Mouse (Mus musculus): ENCODE results near the gene Olfml2a. TPM values are rescaled to one million over a fixed set of nuclear protein-coding genes. Genes with fewer than 3 reads are reported as not detected.

The Olfml2a gene
- total RNA-seq, 2 experiments from 2014 or later, result 2.0 to 2.1 TPM

DNA sequence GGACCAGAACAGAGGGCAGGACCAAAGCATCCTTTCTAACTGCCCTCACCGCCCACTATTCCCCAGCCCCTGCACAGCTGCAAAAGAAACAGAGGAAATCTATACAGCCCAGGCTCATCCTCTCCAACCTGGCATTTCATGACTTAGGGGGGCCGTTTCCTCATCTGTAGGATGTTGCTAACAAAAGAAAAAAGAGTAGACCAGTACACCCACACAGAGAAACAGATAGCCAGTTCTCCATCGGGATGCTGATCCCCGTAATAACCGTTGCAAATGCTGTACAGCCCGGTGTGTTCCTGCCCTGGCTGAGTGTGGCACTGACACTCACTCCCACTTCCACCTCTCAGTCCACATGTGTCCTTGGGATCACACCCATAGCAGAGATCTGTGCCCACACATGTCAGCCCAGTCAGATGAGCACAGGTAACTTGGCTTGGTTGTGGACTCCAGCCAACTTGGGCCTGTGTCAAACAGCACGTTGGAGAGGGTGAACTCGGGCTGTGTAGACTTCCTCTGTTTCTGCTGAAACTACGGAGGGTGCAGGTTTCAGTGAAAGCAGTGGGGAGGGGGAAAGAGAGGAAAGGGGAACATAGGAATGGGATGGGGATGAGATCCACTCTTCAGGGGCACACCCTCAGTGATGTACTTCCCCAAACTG is 5.1 kb downstream of the Olfml2a start:
- DNase-seq (ENCODE audit: low spot score in 2 of 2), result no peak
- intact Hi-C loops (cut with DNase I), result no loop called here

DNA sequence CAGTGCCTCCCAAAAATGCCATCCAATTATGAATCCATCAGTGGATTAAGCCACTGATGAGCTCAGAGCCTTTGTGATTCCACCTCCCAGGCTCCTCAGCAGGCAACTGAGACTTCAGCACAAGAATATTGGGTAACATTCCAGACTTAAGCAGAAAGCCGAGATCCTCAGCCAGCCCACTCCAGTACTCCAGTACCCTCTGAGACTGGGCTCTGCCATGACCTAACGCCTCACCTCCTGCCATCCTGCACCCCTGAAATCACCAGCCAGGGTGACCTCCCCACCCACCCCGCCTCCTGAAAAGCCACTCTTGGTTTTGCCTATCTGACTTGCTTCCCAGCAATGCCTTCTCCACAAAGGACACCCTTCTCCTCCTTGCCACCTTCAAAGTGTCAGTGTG is 5.6 kb downstream of the Olfml2a start:
- no peak for DNase-seq (ENCODE audit: low spot score in 2 of 2)
- intact Hi-C loops (cut with DNase I), result no loop called here

DNA sequence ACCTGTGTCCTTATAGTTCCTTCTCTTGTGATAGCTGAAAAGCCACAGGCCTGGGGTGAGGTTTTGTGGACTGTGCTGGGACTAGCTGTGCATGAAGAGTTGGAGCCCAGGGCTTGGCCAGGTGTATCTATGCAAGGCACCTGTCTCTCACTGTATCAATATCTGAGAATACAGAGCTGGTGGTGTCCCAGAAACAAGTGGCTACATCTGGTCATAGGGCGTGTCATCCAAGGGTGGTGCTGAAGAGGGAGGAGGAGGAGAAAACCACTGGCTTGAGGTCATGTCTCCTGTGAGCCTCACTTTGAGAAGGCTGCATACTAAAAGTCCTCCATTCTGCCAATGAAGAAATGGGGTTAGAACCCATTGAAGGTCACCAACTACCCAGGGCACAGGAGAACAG is 6.2 kb downstream of the Olfml2a start:
- no peak for DNase-seq (ENCODE audit: low spot score in 2 of 2)
- intact Hi-C loops (cut with DNase I), result no loop called here

DNA sequence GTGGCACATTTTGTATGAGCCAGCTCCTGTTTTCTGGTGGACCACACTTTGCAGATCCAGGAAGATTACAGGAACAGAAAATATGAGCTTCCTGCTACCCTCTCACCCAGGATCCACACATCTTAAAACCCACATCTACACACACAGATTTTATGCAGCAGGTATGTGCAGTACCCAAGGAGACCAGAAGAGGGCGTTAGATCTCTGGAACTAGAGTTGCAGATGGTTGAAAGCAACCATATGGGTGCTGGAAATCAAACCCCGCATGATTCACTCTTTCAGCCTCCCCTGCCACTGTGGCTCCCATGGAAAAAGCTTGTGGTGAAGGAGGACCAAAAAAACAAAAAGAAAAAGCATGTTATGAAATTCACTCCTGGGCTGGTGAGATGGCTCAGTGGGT is 7.3 kb downstream of the Olfml2a start:
- no peak for DNase-seq (ENCODE audit: low spot score in 2 of 2)

DNA sequence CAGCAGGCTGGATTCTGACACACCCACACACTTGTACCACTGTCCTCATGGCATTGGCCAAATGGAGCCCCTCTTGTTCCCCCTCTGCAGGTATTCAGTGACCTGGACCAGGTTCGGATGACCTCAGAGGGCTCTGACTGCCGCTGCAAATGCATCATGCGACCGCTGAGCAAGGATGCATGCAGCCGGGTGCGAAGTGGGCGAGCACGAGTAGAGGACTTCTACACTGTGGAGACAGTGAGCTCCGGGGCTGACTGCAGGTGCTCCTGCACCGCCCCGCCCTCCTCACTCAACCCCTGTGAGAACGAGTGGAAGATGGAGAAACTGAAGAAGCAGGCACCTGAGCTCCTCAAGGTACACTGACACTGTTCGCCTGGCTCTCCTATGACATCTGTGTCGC is 9.6 kb downstream of the Olfml2a start:
- intact Hi-C loops (cut with DNase I), result no loop called here
- no peak for DNase-seq (ENCODE audit: low spot score in 2 of 2)

More for the DNA sequence above, 7.3 kb downstream of the Olfml2a start:
- intact Hi-C loops (cut with DNase I), result no loop called here

DNA sequence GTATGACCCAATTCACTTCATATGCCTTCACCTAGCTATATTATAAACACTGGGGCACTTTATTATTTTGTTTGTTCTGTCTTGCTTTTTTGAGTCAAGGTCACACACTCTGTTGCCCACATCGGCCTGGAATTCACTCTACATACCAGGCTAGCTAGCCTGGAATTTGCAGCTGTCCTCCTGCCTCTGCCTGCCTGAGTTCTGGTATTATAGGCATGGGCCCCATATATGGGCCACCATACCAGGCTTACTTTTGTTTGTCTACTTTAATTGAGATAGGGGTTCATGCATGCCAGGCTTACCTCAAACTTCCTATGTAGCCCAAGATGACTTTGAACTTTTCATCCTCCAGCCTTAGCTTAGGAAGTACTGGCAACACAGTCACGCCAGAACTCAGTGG is 10.1 kb downstream of the Olfml2a start:
- no peak for DNase-seq (ENCODE audit: low spot score in 2 of 2)
- intact Hi-C loops (cut with DNase I), result no loop called here

DNA sequence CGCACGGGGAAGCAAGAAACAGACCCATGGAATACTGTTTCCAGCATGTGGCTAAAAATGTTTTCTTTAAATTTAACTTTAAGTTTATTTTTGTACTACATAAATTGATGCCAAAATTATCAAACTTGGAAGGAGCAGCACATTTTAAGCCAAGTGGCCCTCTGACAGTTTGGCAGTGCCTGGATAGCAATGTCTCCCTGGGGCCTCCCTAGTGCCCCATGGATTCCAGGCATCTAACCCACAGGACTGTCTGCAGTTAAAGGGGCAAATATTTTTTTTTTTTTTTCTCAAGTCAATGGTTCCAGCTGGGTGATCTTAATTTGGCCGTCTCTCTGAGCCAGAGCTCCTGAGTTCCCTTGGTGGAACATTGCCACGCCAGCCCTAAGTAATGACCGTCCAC is 11.4 kb downstream of the Olfml2a start:
- no peak for DNase-seq (ENCODE audit: low spot score in 2 of 2)
- intact Hi-C loops (cut with DNase I), result no loop called here

DNA sequence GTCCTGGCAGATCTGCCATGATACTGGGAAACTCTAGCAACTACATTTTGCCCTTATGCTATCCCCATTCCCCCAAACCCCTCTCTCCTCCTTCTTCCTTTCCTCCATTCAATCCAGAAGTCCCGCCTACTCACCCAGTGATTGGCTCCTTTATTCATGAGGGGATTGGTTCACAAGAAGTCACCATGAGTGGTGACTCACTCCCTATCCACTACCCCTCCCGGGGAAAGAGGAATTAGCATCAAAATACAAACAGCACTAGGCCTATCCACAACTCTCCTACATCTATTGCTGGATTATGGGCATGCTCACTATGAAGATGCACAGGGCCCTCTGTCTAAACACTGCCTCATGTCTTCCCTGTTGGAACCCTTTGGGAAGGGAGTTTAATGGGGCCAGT is 12.2 kb downstream of the Olfml2a start:
- intact Hi-C loops (cut with DNase I), result no loop called here
- no peak for DNase-seq (ENCODE audit: low spot score in 2 of 2)

DNA sequence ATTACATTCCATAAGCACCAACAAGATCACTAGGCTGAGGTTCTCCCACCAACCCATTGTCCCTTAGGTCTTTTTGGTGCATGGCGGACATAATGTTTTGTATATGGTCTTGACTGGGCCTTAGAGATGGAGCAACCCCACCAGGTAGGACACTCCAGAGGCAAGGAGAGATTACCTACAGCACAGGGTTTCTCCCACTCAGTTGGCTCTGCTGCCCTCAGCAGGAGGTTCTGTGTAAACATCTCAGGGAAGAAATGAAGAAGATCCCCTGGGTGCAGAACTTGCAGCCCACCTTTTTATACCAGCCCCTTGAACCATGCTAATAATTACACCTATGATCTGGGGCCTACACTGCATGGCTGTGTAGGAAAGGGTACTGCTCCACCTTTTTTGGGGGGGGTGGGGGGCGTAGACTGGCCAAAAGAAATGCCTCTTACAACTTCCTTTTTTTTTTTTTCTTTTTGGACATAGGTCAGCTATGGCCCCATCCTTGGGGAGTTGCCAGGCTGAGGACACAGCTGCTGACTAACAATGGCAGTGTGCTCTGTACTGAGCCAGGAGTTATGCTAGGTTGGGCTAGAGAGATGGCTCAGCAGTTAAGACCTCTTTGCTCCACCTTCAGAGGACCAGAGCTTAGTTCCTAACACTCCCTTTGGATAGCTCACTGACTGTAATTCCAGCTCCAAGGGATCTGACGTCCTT is 12.8 kb downstream of the Olfml2a start:
- no peak for DNase-seq (ENCODE audit: low spot score in 2 of 2)
- intact Hi-C loops (cut with DNase I), result no loop called here

DNA sequence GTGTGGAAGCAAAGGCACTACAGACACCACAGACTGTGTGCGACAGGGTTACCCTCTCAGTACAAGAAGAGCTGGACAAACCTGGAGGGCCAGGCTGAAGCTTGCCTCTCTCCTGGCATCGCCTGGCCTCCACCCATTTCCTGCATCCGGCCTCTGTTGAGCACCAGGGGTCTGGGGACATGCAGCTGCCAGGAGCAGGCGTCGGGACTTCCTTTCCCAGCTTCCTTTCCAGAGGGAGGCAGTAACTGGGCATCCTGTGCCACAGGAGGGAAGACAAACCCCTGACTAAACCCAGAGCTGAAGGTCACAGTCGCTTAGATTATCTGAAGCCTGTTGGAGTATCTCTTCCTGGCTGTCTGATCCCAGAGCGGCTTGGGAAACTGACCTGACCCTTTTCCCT is 15.8 kb downstream of the Olfml2a start:
- no peak for DNase-seq (ENCODE audit: low spot score in 2 of 2)
- intact Hi-C loops (cut with DNase I), result no loop called here

DNA sequence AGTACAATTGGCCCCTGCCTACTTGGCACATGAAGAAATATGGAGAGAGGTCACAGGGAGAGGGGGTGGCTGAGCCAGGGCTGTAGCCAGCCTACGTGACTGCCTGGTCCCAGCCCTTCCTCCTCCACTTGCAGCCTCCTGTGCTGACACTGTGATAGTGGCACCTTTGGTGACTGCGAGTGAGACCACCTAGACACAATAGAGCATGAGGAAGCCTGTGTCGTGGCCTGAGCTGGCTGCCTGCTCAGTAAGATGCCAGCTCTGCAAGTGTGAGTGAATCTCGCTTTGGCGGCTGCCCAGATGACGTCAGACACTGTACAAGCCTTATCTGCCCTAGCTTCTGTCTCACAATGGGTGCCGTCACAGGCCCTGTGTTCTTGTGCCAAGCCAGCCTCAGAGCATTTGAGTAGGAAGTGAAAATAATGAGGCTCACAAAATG is 18.5 kb downstream of the Olfml2a start:
- DNase-seq (ENCODE audit: low spot score in 2 of 2), result peak; percentile 69 to 77
- intact Hi-C loops (cut with DNase I), result no loop called here

DNA sequence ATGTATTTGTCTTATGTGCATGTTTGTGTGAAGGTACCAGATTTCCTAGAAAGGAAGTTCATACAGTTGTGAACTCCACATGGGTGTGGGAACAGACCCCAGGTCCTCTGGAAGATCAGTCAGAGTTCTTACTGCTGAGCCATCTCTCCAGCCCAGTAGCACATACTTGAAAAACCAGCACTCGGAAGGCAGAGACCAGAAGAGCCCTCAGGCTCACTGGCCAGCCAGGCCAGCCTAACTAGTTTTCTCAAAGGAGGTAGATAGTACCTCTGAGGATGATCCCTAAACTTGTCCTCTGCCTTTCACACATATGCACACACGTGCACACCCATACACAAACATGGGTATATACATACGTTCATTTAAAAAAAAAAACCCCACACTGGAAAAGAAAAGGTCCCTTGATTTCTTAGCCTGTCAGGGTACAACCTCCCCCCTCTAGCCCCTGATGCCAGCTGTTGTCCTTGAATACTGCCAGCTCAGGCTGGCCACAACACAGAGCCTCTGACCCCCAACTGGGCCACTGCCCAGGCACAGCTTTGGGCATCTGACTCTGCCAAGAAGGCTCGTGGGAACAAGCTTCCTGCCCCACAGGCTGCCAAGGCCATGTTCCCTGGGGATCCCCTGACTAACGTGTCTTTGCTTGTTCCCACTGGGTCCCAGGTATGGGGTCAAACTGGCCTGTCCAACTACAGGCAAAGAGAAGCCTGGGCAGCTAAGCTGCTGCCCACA is 21.5 kb downstream of the Olfml2a start:
- DNase-seq (ENCODE audit: low spot score in 2 of 2), result peak; percentile 36 to 42
- intact Hi-C loops (cut with DNase I), result no loop called here

DNA sequence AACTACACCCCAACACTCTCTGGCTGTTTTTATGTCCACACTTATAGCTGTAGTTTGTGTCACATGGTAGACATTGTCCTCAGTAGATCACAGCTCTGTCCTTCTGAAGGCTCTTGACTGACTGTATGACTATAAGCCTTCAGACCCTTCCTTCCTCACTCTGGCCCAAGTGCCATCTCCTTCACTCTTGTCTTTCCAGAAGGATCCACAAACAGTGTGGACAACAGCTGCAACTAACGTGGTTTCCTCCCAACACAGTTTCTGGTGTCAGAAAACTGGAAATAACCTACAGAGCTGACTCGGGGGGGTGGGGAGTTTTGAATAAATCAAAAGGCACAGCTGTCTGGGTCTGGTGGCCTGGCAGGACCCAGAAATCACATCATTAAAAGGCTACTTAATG is 24.3 kb downstream of the Olfml2a start:
- no peak for DNase-seq (ENCODE audit: low spot score in 2 of 2)
- intact Hi-C loops (cut with DNase I), result no loop called here

DNA sequence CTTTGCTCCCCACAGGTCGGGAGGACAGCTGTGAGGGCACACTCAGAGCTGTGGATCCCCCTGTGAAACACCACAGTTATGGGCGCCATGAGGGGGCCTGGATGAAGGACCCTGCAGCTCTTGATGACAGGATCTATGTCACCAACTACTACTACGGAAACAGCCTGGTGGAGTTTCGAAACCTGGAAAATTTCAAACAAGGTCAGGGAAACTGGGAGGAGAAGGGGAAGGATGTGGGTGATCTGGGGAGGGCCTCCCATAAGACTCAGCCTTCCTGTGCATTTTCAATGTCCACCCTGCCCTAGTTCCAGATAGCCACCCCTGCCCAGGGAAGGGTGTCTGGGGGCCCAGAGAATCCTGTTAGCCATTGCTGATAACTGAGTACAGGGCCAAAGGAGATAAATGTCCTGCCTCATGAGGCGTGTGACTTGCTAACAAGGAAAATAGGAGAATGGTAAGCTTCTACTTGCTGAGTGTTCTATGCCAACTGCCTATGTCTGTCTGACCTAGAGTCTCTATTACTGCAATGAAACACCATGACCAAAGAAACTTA is 26.0 kb downstream of the Olfml2a start:
- intact Hi-C loops (cut with DNase I), result no loop called here
- DNase-seq (ENCODE audit: low spot score in 2 of 2), result no peak

DNA sequence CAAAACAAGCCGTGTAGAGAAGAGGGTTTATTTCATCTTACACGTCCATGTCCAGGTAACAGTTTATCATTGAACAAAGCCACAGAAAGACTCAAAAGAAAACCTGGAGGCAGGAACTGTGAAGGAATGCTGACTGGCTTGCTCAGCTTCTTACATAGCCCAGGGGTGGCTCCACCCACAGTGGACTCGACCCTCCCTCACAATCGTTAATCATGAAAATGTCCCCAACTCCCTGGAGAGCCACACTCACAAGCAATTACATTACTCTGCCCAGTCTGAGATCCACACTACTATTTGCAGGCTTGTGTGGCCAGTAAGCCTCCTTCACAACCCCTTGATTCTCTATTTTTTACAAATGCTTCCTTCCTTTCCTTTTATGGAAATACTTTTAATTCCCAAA is 32.4 kb downstream of the Olfml2a start:
- DNase-seq (ENCODE audit: low spot score in 2 of 2), result no peak
- intact Hi-C loops (cut with DNase I), result no loop called here

DNA sequence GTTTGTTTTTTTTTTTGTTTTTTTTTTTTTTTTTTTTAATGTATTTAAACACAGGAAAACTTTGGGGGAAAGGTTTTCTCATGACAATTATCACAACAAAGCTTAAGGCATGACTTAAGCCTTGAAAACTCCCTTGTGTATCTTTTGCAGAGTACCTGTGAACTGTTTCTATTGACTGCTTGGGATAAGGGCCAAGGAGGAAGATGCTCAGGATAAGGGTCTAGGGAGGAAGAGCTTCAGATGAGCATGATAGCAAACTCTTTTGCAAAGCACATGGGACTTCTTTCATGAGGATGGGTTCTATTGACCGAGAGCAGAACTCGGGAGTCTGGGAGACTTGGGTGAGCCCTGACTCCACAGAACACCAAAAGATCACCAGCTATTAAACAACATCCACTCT is 37.9 kb downstream of the Olfml2a start:
- no peak for DNase-seq (ENCODE audit: low spot score in 2 of 2)
- intact Hi-C loops (cut with DNase I), result no loop called here

DNA sequence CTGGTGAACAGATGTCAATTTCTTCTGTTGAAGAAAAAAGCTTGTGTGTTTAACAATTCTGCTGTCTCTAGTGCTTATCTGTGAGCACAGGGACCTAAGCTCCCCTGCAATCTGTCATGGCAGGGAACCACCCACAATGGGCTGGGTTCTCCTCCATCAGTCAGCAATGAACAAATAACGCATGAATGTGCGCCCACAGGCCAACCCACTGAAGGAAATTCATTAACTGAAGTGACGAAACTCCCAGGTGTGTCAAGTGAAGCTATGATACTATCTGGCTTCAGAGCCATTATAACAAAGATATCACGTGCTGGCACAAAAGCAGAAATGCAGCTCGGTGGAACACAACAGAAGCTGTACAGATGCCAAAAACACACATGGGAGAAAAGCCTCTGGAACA is 38.3 kb downstream of the Olfml2a start:
- intact Hi-C loops (cut with DNase I), result no loop called here
- DNase-seq (ENCODE audit: low spot score in 2 of 2), result no peak

DNA sequence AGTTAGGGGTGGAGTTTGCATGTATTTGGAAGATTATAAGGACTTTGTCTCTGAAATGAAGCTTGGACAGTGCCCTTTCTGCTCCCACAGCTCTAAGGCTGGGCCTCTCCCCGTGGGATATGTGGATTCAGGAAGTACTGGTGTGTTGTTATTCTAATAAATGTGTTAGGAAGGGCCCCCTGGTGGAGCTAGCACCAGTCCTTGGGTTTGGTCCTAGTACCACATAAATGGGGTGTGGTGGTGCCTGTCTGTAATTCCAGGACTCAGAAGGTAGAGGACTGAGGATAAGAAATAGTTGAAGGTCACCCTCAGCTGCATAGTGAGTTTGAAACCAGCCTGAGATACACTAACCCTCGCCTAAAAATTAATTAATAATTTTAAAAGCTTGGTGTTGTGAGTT is 41.4 kb downstream of the Olfml2a start:
- intact Hi-C loops (cut with DNase I), result no loop called here
- no peak for DNase-seq (ENCODE audit: low spot score in 2 of 2)

DNA sequence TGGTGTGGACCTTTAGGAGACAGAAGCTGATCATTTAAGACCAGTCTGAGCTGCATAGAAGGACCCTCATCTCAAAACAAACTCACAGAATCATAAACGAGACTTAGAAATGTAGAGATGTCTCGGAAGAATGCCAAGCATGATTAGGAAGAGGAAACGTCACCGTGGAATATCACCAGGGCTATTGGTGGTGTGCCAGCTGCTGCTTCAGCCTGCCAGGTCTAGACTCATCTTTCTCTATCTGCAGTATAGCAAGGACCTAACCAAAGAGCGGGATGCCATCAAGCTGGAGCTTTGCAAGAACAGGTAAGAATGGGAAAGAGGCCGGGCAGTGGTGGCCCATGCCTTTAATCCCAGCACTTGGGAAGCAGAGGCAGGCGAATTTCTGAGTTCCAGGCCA is 41.9 kb downstream of the Olfml2a start:
- intact Hi-C loops (cut with DNase I), result no loop called here
- no peak for DNase-seq (ENCODE audit: low spot score in 2 of 2)

DNA sequence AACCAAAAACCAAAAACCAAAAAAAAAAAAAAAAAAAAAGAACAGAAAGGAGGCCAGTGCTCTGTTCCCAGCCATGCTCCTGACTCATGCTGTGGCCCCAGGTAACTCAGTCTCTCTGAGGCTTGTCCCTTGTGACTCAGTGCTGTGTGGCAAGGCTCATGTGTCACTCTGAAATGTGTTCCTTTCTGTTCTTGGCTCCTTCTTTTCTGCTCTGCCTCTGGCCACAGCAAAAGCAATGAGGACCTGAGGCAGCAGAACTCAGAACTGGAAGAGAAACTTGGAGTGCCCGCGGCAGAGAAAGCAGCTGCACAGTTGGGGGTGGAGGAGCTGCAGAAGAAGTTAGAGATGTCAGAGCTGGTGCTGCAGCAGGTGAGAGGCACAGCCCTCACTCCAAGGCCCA is 42.4 kb downstream of the Olfml2a start:
- no peak for DNase-seq (ENCODE audit: low spot score in 2 of 2)
- intact Hi-C loops (cut with DNase I), result no loop called here

DNA sequence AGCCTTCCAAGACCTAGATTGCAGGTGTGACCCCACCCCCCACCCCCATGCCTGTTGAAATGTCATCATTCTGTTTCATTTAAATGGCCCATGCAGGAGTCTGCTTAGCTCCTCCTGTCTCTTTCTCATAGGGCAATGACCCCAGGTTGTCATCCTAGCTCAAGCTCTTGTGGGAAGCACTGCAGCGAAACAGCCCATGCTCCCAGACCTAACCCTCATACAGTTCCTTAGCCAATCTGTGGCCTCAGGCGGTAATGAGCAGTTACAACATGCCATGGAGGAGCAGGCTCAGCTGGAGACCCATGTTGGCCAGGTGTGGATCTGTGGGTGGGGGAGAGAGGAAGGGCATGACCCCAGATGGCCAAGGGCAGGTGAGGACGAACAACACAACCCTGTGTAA is 43.4 kb downstream of the Olfml2a start:
- intact Hi-C loops (cut with DNase I), result no loop called here
- DNase-seq (ENCODE audit: low spot score in 2 of 2), result no peak
